Mouse (Mus musculus): ENCODE data around the gene Rgs9bp. TPM values are rescaled to one million over a fixed set of nuclear protein-coding genes. Genes with fewer than 3 reads are reported as not detected.
"Not testable (repeated sequence)": the region's sequence is repeated elsewhere in the genome, so short reads cannot be mapped to it uniquely, and the experiment has no call there.

The Rgs9bp gene
- total RNA-seq, 2 experiments from 2014 or later = 0.92 to 1.2 TPM

- peak; percentile 74; the same call in 1 of the 2 replicates for ATAC-seq (replicated peaks; ENCODE audit: poor library complexity)
These were observed 47.8 kb downstream of the Rgs9bp start, which contains the start of gene Tdrd12 for GRCm38 (mm10) chr7:35537562-35537961. Tdrd12 (minus strand) TSS chr7:35537745.

GRCm38 (mm10) chr7:35535750-35536512 lies 49.5 kb downstream of the Rgs9bp start:
- ATAC-seq (replicated peaks; ENCODE audit: poor library complexity) = 0 out of 2 replicates have a peak, but pooled peaks have one; percentile 29

GRCm38 (mm10) chr7:35530544-35530943 lies 54.8 kb downstream of the Rgs9bp start:
- not testable (repeated sequence) for ATAC-seq (replicated peaks; ENCODE audit: poor library complexity)

GRCm38 (mm10) chr7:35530026-35530425 lies 55.4 kb downstream of the Rgs9bp start:
- no peak for ATAC-seq (replicated peaks; ENCODE audit: poor library complexity)

Other genes starting within 250 kb of the Rgs9bp start
- 17.2 and 24.1 TPM in 2 replicates for gene Faap24, start 188.7 kb downstream of the Rgs9bp start, total RNA-seq (2015)
- gene Faap24, start 188.7 kb downstream of the Rgs9bp start, total RNA-seq (2017) = 16.3 and 18.9 TPM in 2 replicates
- gene Cep89, start 188.5 kb downstream of the Rgs9bp start, total RNA-seq (2015) = 9.6 and 16.9 TPM in 2 replicates
- 8.0 and 13.6 TPM in 2 replicates for gene Cep89, start 188.5 kb downstream of the Rgs9bp start, total RNA-seq (2017)
- not detected in 2 replicates for gene Slc7a9, start 136.8 kb downstream of the Rgs9bp start, total RNA-seq (2015)
- gene Slc7a9, start 136.8 kb downstream of the Rgs9bp start, total RNA-seq (2017) = not detected in 2 replicates
- gene Tdrd12, start 47.8 kb downstream of the Rgs9bp start, total RNA-seq (2015) = 0.20 and 0.49 TPM in 2 replicates
- 0.68 TPM in 1 of 2 replicates, not detected in the other for gene Tdrd12, start 47.8 kb downstream of the Rgs9bp start, total RNA-seq (2017)
- 120 and 124 TPM in 2 replicates for gene Nudt19, start 29.3 kb downstream of the Rgs9bp start, total RNA-seq (2015)
- 41.1 and 61.3 TPM in 2 replicates for gene Nudt19, start 29.3 kb downstream of the Rgs9bp start, total RNA-seq (2017)
- gene Ankrd27, start 662 bp upstream of the Rgs9bp start, total RNA-seq (2015) = 37.5 and 44.2 TPM in 2 replicates
- gene Ankrd27, start 662 bp upstream of the Rgs9bp start, total RNA-seq (2017) = 55.8 and 57.1 TPM in 2 replicates
- 133 and 147 TPM in 2 replicates for gene Pdcd5, start 61.9 kb upstream of the Rgs9bp start, total RNA-seq (2015)
- 68.4 and 77.5 TPM in 2 replicates for gene Pdcd5, start 61.9 kb upstream of the Rgs9bp start, total RNA-seq (2017)
- 24.5 and 25.6 TPM in 2 replicates for gene Dpy19l3, start 168.9 kb upstream of the Rgs9bp start, total RNA-seq (2015)
- gene Dpy19l3, start 168.9 kb upstream of the Rgs9bp start, total RNA-seq (2017) = 15.2 and 26.8 TPM in 2 replicates
- gene Zfp507, start 217.4 kb upstream of the Rgs9bp start, total RNA-seq (2015) = 10.2 and 11.2 TPM in 2 replicates
- 11.2 and 13.1 TPM in 2 replicates for gene Zfp507, start 217.4 kb upstream of the Rgs9bp start, total RNA-seq (2017)